In the genomic region with DNA sequence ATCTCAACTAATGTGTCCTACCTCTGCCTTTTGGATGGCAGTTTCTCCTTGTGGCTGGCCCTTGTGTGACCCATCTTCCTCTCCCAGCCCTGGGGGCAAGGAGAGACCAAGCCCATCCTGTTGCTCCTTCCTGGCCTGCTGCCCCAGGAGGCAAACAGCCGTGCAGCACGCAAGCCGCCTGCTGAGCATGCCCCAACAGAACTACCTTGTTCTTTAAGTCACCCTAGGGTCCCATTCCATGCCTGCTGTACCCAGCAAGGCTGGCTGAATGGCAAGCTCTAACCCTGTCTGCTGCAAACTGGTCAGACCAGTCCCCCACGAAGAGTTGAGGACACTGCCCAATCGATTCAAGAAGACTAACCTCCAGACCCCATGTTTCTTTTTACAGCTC, we compare ENCODE assay signal across 16 mouse cellular contexts. TPM values are rescaled to one million over a fixed set of nuclear protein-coding genes. Genes with fewer than 3 reads are reported as not detected.
DNase-seq lines count a peak whose midpoint lies in the region; ATAC-seq lines count a peak whose summit lies in the region.
"Had no signal": no experiment of that assay in that cellular context is flagged by ENCODE, and none has a peak within 500 bp of the region (broad histone marks: within the 10 kb centered on the region; RNA-seq: fewer than 3 reads in every experiment).

No protein-coding gene starts in this region.

- no peak for ATAC-seq in liver, embryonic 11.5 days (replicated peaks; ENCODE audit: low FRiP score)
- ATAC-seq in embryonic facial prominence, embryonic 12.5 days (ENCODE audit: insufficient number of reproducible peaks, insufficient read depth, low FRiP score, low TSS enrichment): no peak
- peak; percentile 31; the same call in 1 of the 2 replicates for ATAC-seq in stomach, embryonic 16.5 days (ENCODE audit: insufficient read depth, low FRiP score)
- ATAC-seq: inflammation-experienced regulatory T-cells, adult 6 months had no signal

- H3K36me3 ChIP-seq in liver, embryonic 11.5 days (ENCODE audit: control insufficient read depth, insufficient read depth, low read length): peaks cover 40% of the 10 kb centered on the region
- peaks cover 70% of the 10 kb centered on the region for H3K36me3 ChIP-seq in embryonic facial prominence, embryonic 12.5 days
- 0 out of 2 replicates have a peak, but pooled peaks cover 9% of the 10 kb centered on the region for H3K36me3 ChIP-seq in stomach, embryonic 16.5 days (ENCODE audit: control insufficient read depth, insufficient read depth, low read length)

- H3K9me3 ChIP-seq in liver, embryonic 11.5 days (ENCODE audit: control insufficient read depth, low read length): no peaks in the 10 kb centered on the region
- no peaks in the 10 kb centered on the region for H3K9me3 ChIP-seq in embryonic facial prominence, embryonic 12.5 days
- H3K9me3 ChIP-seq in stomach, embryonic 16.5 days (replicated peaks; ENCODE audit: control insufficient read depth, low read length): no peaks in the 10 kb centered on the region
- H3K9me3 ChIP-seq: lung, embryonic 15.5 days; neural tube, embryonic 12.5 days had no signal

- no peak overlapping the region; the same call in 1 of the 2 replicates for H3K4me2 ChIP-seq in liver, embryonic 11.5 days
- 0 out of 2 replicates have a peak overlapping the region, but pooled peaks have one; percentile 8 for H3K4me2 ChIP-seq in embryonic facial prominence, embryonic 12.5 days (replicated peaks)
- H3K4me2 ChIP-seq in stomach, embryonic 16.5 days (ENCODE audit: low read depth, low read length): peak overlapping the region; percentile 47

- WGBS in liver, embryonic 11.5 days: 78% methylated on average over 5 of the region's 5 CpGs
- WGBS in embryonic facial prominence, embryonic 12.5 days: 63% methylated on average over 5 of the region's 5 CpGs
- WGBS in stomach, embryonic 16.5 days: 65% methylated on average over 5 of the region's 5 CpGs

- H3K4me3 ChIP-seq in liver, embryonic 11.5 days (ENCODE audit: low read depth, low read length): 0 out of 2 replicates have a peak overlapping the region, but pooled peaks have one; percentile 3
- H3K4me3 ChIP-seq in embryonic facial prominence, embryonic 12.5 days: no peak overlapping the region
- peak overlapping the region; percentile 26 for H3K4me3 ChIP-seq in stomach, embryonic 16.5 days (replicated peaks; ENCODE audit: low read length)
- H3K4me3 ChIP-seq: lung, embryonic 15.5 days; neural tube, embryonic 12.5 days had no signal

- H3K27ac ChIP-seq in liver, embryonic 11.5 days (ENCODE audit: low read depth, low read length): no peak overlapping the region; the same call in 1 of the 2 replicates
- no peak overlapping the region for H3K27ac ChIP-seq in embryonic facial prominence, embryonic 12.5 days
- peak overlapping the region; percentile 94 for H3K27ac ChIP-seq in stomach, embryonic 16.5 days (ENCODE audit: low read length)
- H3K27ac ChIP-seq: neural tube, embryonic 12.5 days had no signal

- DNase-seq in cerebellum, adult 9-11 months: peak; percentile 46
- DNase-seq in cerebellum, postnatal 25 days: no peak
- no peak for DNase-seq in liver, embryonic 11.5 days (ENCODE audit: low spot score)
- DNase-seq in liver: no peak
- no peak for DNase-seq in MN1 (ENCODE audit: low spot score)
- DNase-seq in adrenal gland, postnatal 10 days: no peak

- H3K27me3 ChIP-seq in liver, embryonic 11.5 days (replicated peaks; ENCODE audit: control insufficient read depth, insufficient read depth, low read length): no peaks in the 10 kb centered on the region
- no peaks in the 10 kb centered on the region for H3K27me3 ChIP-seq in embryonic facial prominence, embryonic 12.5 days
- no peaks in the 10 kb centered on the region for H3K27me3 ChIP-seq in stomach, embryonic 16.5 days (ENCODE audit: control insufficient read depth, insufficient read depth, low read length)
- H3K27me3 ChIP-seq: lung, embryonic 15.5 days; neural tube, embryonic 12.5 days had no signal

- H3K4me1 ChIP-seq in liver, embryonic 11.5 days (replicated peaks; ENCODE audit: control insufficient read depth, insufficient read depth, low read length): peaks cover 29% of the 10 kb centered on the region
- H3K4me1 ChIP-seq in embryonic facial prominence, embryonic 12.5 days: peaks cover 32% of the 10 kb centered on the region
- H3K4me1 ChIP-seq in stomach, embryonic 16.5 days (ENCODE audit: control insufficient read depth, insufficient read depth, low read length): peaks cover 28% of the 10 kb centered on the region

- no peak overlapping the region for H3K9ac ChIP-seq in liver, embryonic 11.5 days (ENCODE audit: low read depth, low read length)
- no peak overlapping the region for H3K9ac ChIP-seq in embryonic facial prominence, embryonic 12.5 days
- H3K9ac ChIP-seq in stomach, embryonic 16.5 days (ENCODE audit: low read length): peak overlapping the region; percentile 65
- H3K9ac ChIP-seq: neural tube, embryonic 12.5 days had no signal

RNA-seq across cellular contexts. Expression of gene Sox15, which starts 0.9 kb away (rescaled TPM):
- not detected in 2 replicates for polyA plus RNA-seq in liver, embryonic 11.5 days (2014; fragmentation: Nextera tagmentation; extraction: Ambion mirVana)
- 0.36 TPM in 1 of 2 replicates, not detected in the other for polyA plus RNA-seq in embryonic facial prominence, embryonic 12.5 days (2016; fragmentation: Nextera tagmentation; extraction: Ambion mirVana)
- 7.7 and 7.9 TPM in 2 replicates for polyA plus RNA-seq in stomach, embryonic 16.5 days (2015; fragmentation: Nextera tagmentation; extraction: Ambion mirVana)
- not detected for total RNA-seq in adrenal gland, postnatal 10 days (2021)
- total RNA-seq: adrenal gland, adult 18-20 months; gastrocnemius, postnatal 25 days; left cerebral cortex, postnatal 14 days had no signal
- polyA plus RNA-seq: forebrain, embryonic 11.5 days; heart, embryonic 16.5 days; inflammation-experienced regulatory T-cells, adult 6 months had no signal

RNA-seq across cellular contexts. Expression of gene Mpdu1, which starts 6.4 kb away (rescaled TPM):
- 20.7 and 24.0 TPM in 2 replicates for polyA plus RNA-seq in liver, embryonic 11.5 days (2014; fragmentation: Nextera tagmentation; extraction: Ambion mirVana)
- polyA plus RNA-seq in embryonic facial prominence, embryonic 12.5 days (2016; fragmentation: Nextera tagmentation; extraction: Ambion mirVana): 63.3 and 67.9 TPM in 2 replicates
- polyA plus RNA-seq in stomach, embryonic 16.5 days (2015; fragmentation: Nextera tagmentation; extraction: Ambion mirVana): 67.7 and 68.8 TPM in 2 replicates
- total RNA-seq in adrenal gland, postnatal 10 days (2021): 100 to 1,000 TPM; 114 to 116 TPM

RNA-seq across cellular contexts. Expression of gene Cd68, which starts 9.9 kb away (rescaled TPM):
- 21.0 and 22.0 TPM in 2 replicates for polyA plus RNA-seq in liver, embryonic 11.5 days (2014; fragmentation: Nextera tagmentation; extraction: Ambion mirVana)
- polyA plus RNA-seq in embryonic facial prominence, embryonic 12.5 days (2016; fragmentation: Nextera tagmentation; extraction: Ambion mirVana): 8.0 and 8.5 TPM in 2 replicates
- polyA plus RNA-seq in stomach, embryonic 16.5 days (2015; fragmentation: Nextera tagmentation; extraction: Ambion mirVana): 18.9 and 19.6 TPM in 2 replicates
- total RNA-seq in adrenal gland, postnatal 10 days (2021): 10 to 100 TPM in 1 of 2 experiments, 1 to 10 TPM in 1; 9.8 to 12.0 TPM

RNA-seq across cellular contexts. Expression of gene Eif4a1, which starts 16.2 kb away (rescaled TPM):
- 755 and 757 TPM in 2 replicates for polyA plus RNA-seq in liver, embryonic 11.5 days (2014; fragmentation: Nextera tagmentation; extraction: Ambion mirVana)
- 561 and 632 TPM in 2 replicates for polyA plus RNA-seq in embryonic facial prominence, embryonic 12.5 days (2016; fragmentation: Nextera tagmentation; extraction: Ambion mirVana)
- 454 and 462 TPM in 2 replicates for polyA plus RNA-seq in stomach, embryonic 16.5 days (2015; fragmentation: Nextera tagmentation; extraction: Ambion mirVana)
- total RNA-seq in adrenal gland, postnatal 10 days (2021): 100 to 1,000 TPM; 598 to 631 TPM

RNA-seq across cellular contexts. Expression of gene Fxr2, which starts 23.3 kb away (rescaled TPM):
- 22.8 and 26.2 TPM in 2 replicates for polyA plus RNA-seq in liver, embryonic 11.5 days (2014; fragmentation: Nextera tagmentation; extraction: Ambion mirVana)
- 52.2 and 58.4 TPM in 2 replicates for polyA plus RNA-seq in embryonic facial prominence, embryonic 12.5 days (2016; fragmentation: Nextera tagmentation; extraction: Ambion mirVana)
- polyA plus RNA-seq in stomach, embryonic 16.5 days (2015; fragmentation: Nextera tagmentation; extraction: Ambion mirVana): 20.9 and 22.1 TPM in 2 replicates
- total RNA-seq in adrenal gland, postnatal 10 days (2021): 10 to 100 TPM; 61.9 to 80.2 TPM
